Mouse (Mus musculus) heart, postnatal 0 days (tissue): ENCODE results near the gene Trip12. TPM values are rescaled to one million over a fixed set of nuclear protein-coding genes. Genes with fewer than 3 reads are reported as not detected.

ENCODE experiments used
- ATAC-seq: fragments of 200-750 bp; cut with Nextera tagmentation; 2 replicates; pipeline ENCODE4 v1.8.0; 2017; ENCODE audit warnings: low read depth, moderate number of reproducible peaks, moderate library complexity; ENCODE audit not compliant: insufficient read depth
- DNase-seq: peaks from one replicate; pipeline ENCODE4 v3.0.0-alpha.2; 2016; ENCODE audit warnings: low spot score
- H3K27ac ChIP-seq: fragments of 300-500 bp; sonication (generic); 2 replicates; pipeline ENCODE4 v1.5.1; 2014; ENCODE audit warnings: low read depth, mild to moderate bottlenecking
- H3K27me3 ChIP-seq: fragments of 300-500 bp; sonication (generic); 2 replicates; pipeline ENCODE4 v1.6.1; 2014; ENCODE audit warnings: low read length, mixed read lengths; ENCODE audit not compliant: control insufficient read depth, insufficient read depth
- H3K36me3 ChIP-seq: fragments of 300-500 bp; sonication (generic); replicated peaks from 2 replicates; pipeline ENCODE4 v1.6.1; 2014; ENCODE audit warnings: low read length, mixed read lengths; ENCODE audit not compliant: control insufficient read depth, insufficient read depth
- H3K4me1 ChIP-seq: fragments of 300-500 bp; sonication (generic); 2 replicates; pipeline ENCODE4 v1.6.1; 2014; ENCODE audit warnings: antibody characterized with exemption; ENCODE audit not compliant: control insufficient read depth, insufficient read depth
- H3K4me2 ChIP-seq: fragments of 300-500 bp; sonication (generic); 2 replicates; pipeline ENCODE4 v1.6.1; 2014; ENCODE audit warnings: low read depth, mild to moderate bottlenecking, low read length, moderate library complexity
- H3K4me3 ChIP-seq: fragments of 300-500 bp; sonication (generic); 2 replicates; pipeline ENCODE4 v1.5.1; 2014; ENCODE audit warnings: low read depth, low read length
- H3K9ac ChIP-seq: fragments of 300-500 bp; sonication (generic); replicated peaks from 2 replicates; pipeline ENCODE4 v1.6.1; 2014; ENCODE audit warnings: low read depth, low read length, mixed read lengths
- H3K9me3 ChIP-seq: fragments of 300-500 bp; sonication (generic); replicated peaks from 2 replicates; pipeline ENCODE4 v1.6.1; 2016; ENCODE audit warnings: low read length; ENCODE audit not compliant: control insufficient read depth
- CTCF ChIP-seq: IDR thresholded peaks from 2 replicates; pipeline ENCODE4 v1.5.1; 2016; ENCODE audit warnings: antibody characterized with exemption, control low read depth, low read depth
- EP300 ChIP-seq: IDR thresholded peaks from 2 replicates; pipeline ENCODE4 v1.6.1; 2016; ENCODE audit warnings: antibody characterized with exemption, low read depth
- WGBS: fragments of 180-500 bp; shearing (Covaris S2); extraction: QIAGEN DNeasy Blood & Tissue Kit; methylation state at CpG from one replicate; pipeline ENCODE4 v1.1.7; 2014; 5-methylcytosine and 5-hydroxymethylcytosine counted together
- polyA plus RNA-seq: library from polyadenylated mRNA; unstranded; fragments of >200 nt; fragmentation: Nextera tagmentation; extraction: Ambion mirVana; gene quantifications from 2 replicates; pipeline ENCODE4 v1.2.1, GENCODE M21; 2015
- total RNA-seq: library from RNA; depleted of rRNA; stranded (reverse); fragments of >200 nt; gene quantifications from 2 replicates; pipeline ENCODE4 v1.2.3, GENCODE M21; 2014; ENCODE audit warnings: low replicate concordance

The Trip12 gene
- total and polyA plus RNA-seq, 2 experiments from 2014 or later, result 31.5 to 93.7 TPM

- H3K36me3 ChIP-seq, result no peaks in the 10 kb centered on the region
- WGBS, result 90% methylated on average over 2 of the region's 2 CpGs
- ATAC-seq (no peak), DNase-seq (no peak)
- no peak overlapping the region for H3K4me3 ChIP-seq
- H3K9ac ChIP-seq, result no peak overlapping the region
- no peak overlapping the region for H3K27ac ChIP-seq
- no peaks in the 10 kb centered on the region for H3K9me3 ChIP-seq
- TF ChIP-seq CTCF, result no peak
- no peak for TF ChIP-seq EP300
- H3K4me2 ChIP-seq, result no peak overlapping the region
- no peaks in the 10 kb centered on the region for H3K27me3 ChIP-seq
- H3K4me1 ChIP-seq, result no peaks in the 10 kb centered on the region
These were observed 37.3 kb upstream of the Trip12 start for GRCm38 (mm10) chr1:84877590-84877989.

GRCm38 (mm10) chr1:84872939-84873338 lies 32.6 kb upstream of the Trip12 start:
- Histone ChIP-seq H3K27me3 (no peaks in the 10 kb centered on the region), H3K4me1 (no peaks in the 10 kb centered on the region), H3K27ac (no peak overlapping the region), H3K4me2 (no peak overlapping the region), H3K9ac (no peak overlapping the region), H3K9me3 (no peaks in the 10 kb centered on the region), H3K36me3 (no peaks in the 10 kb centered on the region), H3K4me3 (no peak overlapping the region)
- TF ChIP-seq EP300 (no peak), CTCF (no peak)
- ATAC-seq (no peak), DNase-seq (no peak)
- whole genome bisulfite sequencing, result 70% methylated on average over 4 of the region's 4 CpGs

- Histone ChIP-seq H3K4me3 (no peak overlapping the region), H3K9me3 (no peaks in the 10 kb centered on the region), H3K27me3 (no peaks in the 10 kb centered on the region), H3K4me1 (no peaks in the 10 kb centered on the region), H3K9ac (no peak overlapping the region), H3K27ac (no peak overlapping the region), H3K4me2 (no peak overlapping the region), H3K36me3 (no peaks in the 10 kb centered on the region)
- DNase-seq (no peak), ATAC-seq (no peak)
- WGBS, result 64% methylated on average over 3 of the region's 3 CpGs
- no peak for TF ChIP-seq EP300
- no peak for TF ChIP-seq CTCF
These were observed 31.8 kb upstream of the Trip12 start for GRCm38 (mm10) chr1:84872105-84872504.

DNA sequence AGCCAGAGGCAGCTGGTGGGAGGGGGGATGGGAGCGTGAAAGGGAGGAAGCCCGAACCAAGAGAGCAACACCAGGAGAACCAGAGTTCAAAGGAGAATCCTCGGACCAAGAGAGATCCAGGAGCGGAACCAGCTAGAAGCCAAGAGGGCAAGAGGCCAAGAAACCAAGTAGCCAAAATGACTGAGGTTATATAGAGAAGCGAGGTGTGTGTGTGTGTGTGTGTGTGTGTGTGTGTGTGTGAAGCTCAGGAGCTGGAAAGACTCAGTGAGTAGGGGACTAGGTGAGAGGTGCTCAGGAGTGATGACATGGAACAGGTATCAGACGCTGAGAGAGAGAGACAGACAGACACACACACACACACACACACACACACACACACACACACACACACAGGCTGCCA lies 30.8 kb upstream of the Trip12 start:
- no peak overlapping the region for H3K27ac ChIP-seq
- H3K27me3 ChIP-seq, result no peaks in the 10 kb centered on the region
- no peak overlapping the region for H3K4me2 ChIP-seq
- ATAC-seq (no peak), DNase-seq (no peak)
- no peaks in the 10 kb centered on the region for H3K36me3 ChIP-seq
- no peak overlapping the region for H3K4me3 ChIP-seq
- H3K9ac ChIP-seq, result no peak overlapping the region
- WGBS, result 41% methylated on average over 6 of the region's 6 CpGs
- H3K4me1 ChIP-seq, result no peaks in the 10 kb centered on the region
- TF ChIP-seq CTCF (no peak), EP300 (no peak)
- H3K9me3 ChIP-seq, result no peaks in the 10 kb centered on the region

- H3K9ac ChIP-seq, result no peak overlapping the region
- H3K4me3 ChIP-seq, result no peak overlapping the region
- 23% methylated on average over 7 of the region's 7 CpGs for WGBS
- no peaks in the 10 kb centered on the region for H3K27me3 ChIP-seq
- H3K9me3 ChIP-seq, result no peaks in the 10 kb centered on the region
- no peaks in the 10 kb centered on the region for H3K4me1 ChIP-seq
- DNase-seq (no peak), ATAC-seq (no peak)
- no peak for TF ChIP-seq CTCF
- TF ChIP-seq EP300, result no peak
- no peaks in the 10 kb centered on the region for H3K36me3 ChIP-seq
- no peak overlapping the region for H3K27ac ChIP-seq
- H3K4me2 ChIP-seq, result no peak overlapping the region
These were observed 29.2 kb upstream of the Trip12 start for GRCm38 (mm10) chr1:84869498-84869897.

- no peak overlapping the region for H3K27ac ChIP-seq
- DNase-seq (no peak), ATAC-seq (no peak)
- H3K9me3 ChIP-seq, result no peaks in the 10 kb centered on the region
- H3K9ac ChIP-seq, result no peak overlapping the region
- WGBS, result 62% methylated on average over 4 of the region's 4 CpGs
- H3K36me3 ChIP-seq, result no peaks in the 10 kb centered on the region
- TF ChIP-seq CTCF, result no peak
- no peak for TF ChIP-seq EP300
- no peaks in the 10 kb centered on the region for H3K27me3 ChIP-seq
- H3K4me3 ChIP-seq, result no peak overlapping the region
- no peak overlapping the region for H3K4me2 ChIP-seq
- H3K4me1 ChIP-seq, result no peaks in the 10 kb centered on the region
These were observed 28.5 kb upstream of the Trip12 start for GRCm38 (mm10) chr1:84868841-84869240.
